Mouse (Mus musculus) embryo, embryonic 10.5 days (tissue): ENCODE data around the gene Slit3.

Source experiments
- DNase-seq: peaks from one replicate; pipeline ENCODE4 v3.0.0-alpha.2; 2015; ENCODE audit warnings: low spot score

The Slit3 gene

GRCm38 (mm10) chr11:35535027-35535426 lies 414.0 kb downstream of the Slit3 start:
- no peak for DNase-seq

GRCm38 (mm10) chr11:35537128-35538088 lies 416.4 kb downstream of the Slit3 start:
- DNase-seq: peak; percentile 76

- DNase-seq: no peak
These were observed 421.7 kb downstream of the Slit3 start for GRCm38 (mm10) chr11:35542731-35543130.

GRCm38 (mm10) chr11:35544112-35545064 lies 423.4 kb downstream of the Slit3 start:
- DNase-seq: peak; percentile 73

- DNase-seq: peak; percentile 76
These were observed 425.2 kb downstream of the Slit3 start for GRCm38 (mm10) chr11:35546081-35546822.

GRCm38 (mm10) chr11:35550036-35550435 lies 429.0 kb downstream of the Slit3 start:
- no peak for DNase-seq

GRCm38 (mm10) chr11:35556192-35556591 lies 435.2 kb downstream of the Slit3 start:
- no peak for DNase-seq

- DNase-seq: no peak
These were observed 436.5 kb downstream of the Slit3 start for GRCm38 (mm10) chr11:35557476-35557875.

- no peak for DNase-seq
These were observed 437.3 kb downstream of the Slit3 start for GRCm38 (mm10) chr11:35558311-35558710.

- DNase-seq: no peak
These were observed 438.4 kb downstream of the Slit3 start for GRCm38 (mm10) chr11:35559386-35559785.

GRCm38 (mm10) chr11:35561760-35562159 lies 440.7 kb downstream of the Slit3 start:
- no peak for DNase-seq

GRCm38 (mm10) chr11:35565322-35565721 lies 444.3 kb downstream of the Slit3 start:
- no peak for DNase-seq

GRCm38 (mm10) chr11:35566686-35567085 lies 445.7 kb downstream of the Slit3 start:
- DNase-seq: no peak

- DNase-seq: no peak
These were observed 448.3 kb downstream of the Slit3 start for GRCm38 (mm10) chr11:35569126-35569916.

GRCm38 (mm10) chr11:35569957-35570356 lies 448.9 kb downstream of the Slit3 start:
- DNase-seq: no peak

GRCm38 (mm10) chr11:35571910-35572309 lies 450.9 kb downstream of the Slit3 start:
- DNase-seq: no peak

- no peak for DNase-seq
These were observed 457.8 kb downstream of the Slit3 start for GRCm38 (mm10) chr11:35578796-35579195.

- DNase-seq: no peak
These were observed 461.6 kb downstream of the Slit3 start for GRCm38 (mm10) chr11:35582591-35582990.

- DNase-seq: no peak
These were observed 462.6 kb downstream of the Slit3 start for GRCm38 (mm10) chr11:35583633-35584032.

- DNase-seq: no peak
These were observed 466.3 kb downstream of the Slit3 start for GRCm38 (mm10) chr11:35587174-35587959.
